Mouse (Mus musculus) layer of hippocampus, adult 8-10 months (tissue): ENCODE data around the gene Prom1. TPM values are rescaled to one million over a fixed set of nuclear protein-coding genes. Genes with fewer than 3 reads are reported as not detected.

Source experiments
- DNase-seq, 2 experiments: peaks; one replicate each; pipeline ENCODE4 v3.0.0; 2022; ENCODE audit warnings: low spot score in 2 of 2
- total RNA-seq, 4 experiments: library from RNA; stranded (reverse); gene quantifications; 2 replicates each; pipeline ENCODE4 v1.2.4; 2022

Prom1 gene
- total RNA-seq, 4 experiments from 2014 or later, result 12.8 to 18.8 (median 15.4) TPM

- DNase-seq, result no peak
These were observed 124.8 kb downstream of the Prom1 start for GRCm38 (mm10) chr5:43976821-43977561.

GRCm38 (mm10) chr5:43974166-43974565 is 127.7 kb downstream of the Prom1 start:
- DNase-seq, result no peak

- DNase-seq, result no peak
These were observed 130.7 kb downstream of the Prom1 start for GRCm38 (mm10) chr5:43971156-43971555.

- DNase-seq, result no peak
These were observed 131.3 kb downstream of the Prom1 start for GRCm38 (mm10) chr5:43970532-43970931.

GRCm38 (mm10) chr5:43968634-43969033 is 133.2 kb downstream of the Prom1 start:
- no peak for DNase-seq

GRCm38 (mm10) chr5:43961056-43961455 is 140.8 kb downstream of the Prom1 start:
- DNase-seq, result no peak

- no peak for DNase-seq
These were observed 141.9 kb downstream of the Prom1 start for GRCm38 (mm10) chr5:43959884-43960440.

- DNase-seq, result no peak
These were observed 148.6 kb downstream of the Prom1 start for GRCm38 (mm10) chr5:43953241-43953640.

GRCm38 (mm10) chr5:43948748-43949275 is 153.0 kb downstream of the Prom1 start:
- no peak for DNase-seq

- peak in 1 of 2 experiments; percentile 5 for DNase-seq
These were observed 153.6 kb downstream of the Prom1 start for GRCm38 (mm10) chr5:43948111-43948743.

GRCm38 (mm10) chr5:43947330-43947977 is 154.4 kb downstream of the Prom1 start:
- no peak for DNase-seq

Other genes starting within 250 kb of the Prom1 start
- gene Cd38, start 233.5 kb downstream of the Prom1 start, total RNA-seq, result 1 to 10 TPM; 4.5 to 5.9 (median 5.2) TPM
- 10 to 100 TPM in 2 of 4 experiments, 1 to 10 TPM in 2; 5.9 to 10.6 (median 9.9) TPM for gene Gm7879, start 188.9 kb downstream of the Prom1 start, total RNA-seq
- gene Fgfbp1, start 120.3 kb downstream of the Prom1 start, total RNA-seq, result 1 to 10 TPM in 1 of 4 experiments, under 1 TPM in 2, not detected in 1; 0.76 to 1.3 (median 0.87) TPM
- 10 to 100 TPM; 41.3 to 51.6 (median 46.6) TPM for gene Tapt1, start 124.6 kb upstream of the Prom1 start, total RNA-seq